Mouse (Mus musculus) intestine, embryonic 15.5 days (tissue): ENCODE measurements around the gene Plcz1. TPM values are rescaled to one million over a fixed set of nuclear protein-coding genes. Genes with fewer than 3 reads are reported as not detected.

Source experiments
- ATAC-seq: fragments of 200-750 bp; cut with Nextera tagmentation; 2 replicates; pipeline ENCODE4 v1.8.0; 2017; ENCODE audit warnings: moderate TSS enrichment, moderate library complexity
- H3K27ac ChIP-seq: fragments of 300-500 bp; sonication (generic); 2 replicates; pipeline ENCODE4 v1.5.1; 2015; ENCODE audit warnings: mild to moderate bottlenecking, inconsistent platforms
- H3K27me3 ChIP-seq: fragments of 300-500 bp; sonication (generic); replicated peaks from 2 replicates; pipeline ENCODE4 v1.6.1; 2015; ENCODE audit warnings: inconsistent platforms
- H3K36me3 ChIP-seq: fragments of 300-500 bp; sonication (generic); 2 replicates; pipeline ENCODE4 v1.6.1; 2015; ENCODE audit warnings: inconsistent platforms
- H3K4me1 ChIP-seq: fragments of 300-500 bp; sonication (generic); replicated peaks from 2 replicates; pipeline ENCODE4 v1.6.1; 2015; ENCODE audit warnings: inconsistent platforms
- H3K4me2 ChIP-seq: fragments of 300-500 bp; sonication (generic); replicated peaks from 2 replicates; pipeline ENCODE4 v1.6.1; 2015; ENCODE audit warnings: mild to moderate bottlenecking, inconsistent platforms
- H3K4me3 ChIP-seq: fragments of 300-500 bp; sonication (generic); replicated peaks from 2 replicates; pipeline ENCODE4 v1.5.1; 2015; ENCODE audit warnings: inconsistent platforms
- H3K9ac ChIP-seq: fragments of 300-500 bp; sonication (generic); 2 replicates; pipeline ENCODE4 v1.6.1; 2015; ENCODE audit warnings: inconsistent platforms
- H3K9me3 ChIP-seq: fragments of 300-500 bp; sonication (generic); 2 replicates; pipeline ENCODE4 v1.6.1; 2016; ENCODE audit warnings: inconsistent platforms
- WGBS: fragments of 180-500 bp; shearing (Covaris S2); methylation state at CpG from one replicate; pipeline ENCODE4 v1.1.7; 2015; 5-methylcytosine and 5-hydroxymethylcytosine counted together
- polyA plus RNA-seq: library from polyadenylated mRNA; unstranded; fragments of >200 nt; fragmentation: Nextera tagmentation; extraction: Ambion mirVana; gene quantifications from 2 replicates; pipeline ENCODE4 v1.2.1, GENCODE M21; 2015

The Plcz1 gene
- polyA plus RNA-seq, 1 experiment from 2014 or later = not detected

DNA sequence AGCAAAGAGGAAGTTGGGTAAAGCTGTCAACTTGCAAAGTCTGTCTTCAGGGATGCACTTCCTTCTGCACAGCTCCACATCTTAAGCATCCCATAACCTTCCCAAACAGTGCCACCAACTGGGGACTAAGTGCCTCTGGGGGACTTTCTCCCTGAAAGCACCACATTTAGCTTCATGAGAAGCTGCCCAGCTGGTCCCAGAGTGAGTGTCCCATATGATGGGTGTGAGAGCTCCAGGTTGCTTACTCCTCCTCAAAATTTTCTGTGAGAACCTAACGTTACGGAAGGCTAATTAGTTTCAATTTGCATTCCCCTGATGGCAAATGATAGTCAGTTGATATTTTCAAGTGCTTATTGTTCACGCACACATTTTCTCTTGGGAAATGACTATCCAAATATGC is 57.2 kb downstream of the Plcz1 start:
- H3K4me1 ChIP-seq = no peaks in the 10 kb centered on the region
- 90% methylated on average over 3 of the region's 3 CpGs for WGBS
- no peak overlapping the region for H3K9ac ChIP-seq

DNA sequence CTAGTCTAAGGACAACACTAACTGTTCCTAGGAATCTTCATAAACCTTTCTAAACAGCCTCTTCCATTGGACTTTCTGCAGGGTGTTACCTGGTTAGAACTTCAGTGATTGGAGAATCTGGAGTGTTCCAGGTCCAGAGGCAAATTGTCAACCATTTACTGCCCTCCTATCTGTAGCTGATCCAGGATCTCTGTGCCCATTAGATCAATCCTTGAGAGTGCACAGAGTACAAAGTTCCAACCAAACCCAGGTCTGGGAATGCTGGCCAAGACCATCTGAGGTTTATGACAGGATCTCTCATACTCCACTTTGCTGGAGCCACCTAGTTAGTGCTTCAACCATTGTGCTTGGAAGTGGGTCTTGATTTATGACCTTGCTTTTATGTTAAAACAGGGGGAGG is 60.2 kb downstream of the Plcz1 start:
- Histone ChIP-seq H3K9me3 (no peaks in the 10 kb centered on the region), H3K27me3 (no peaks in the 10 kb centered on the region), H3K36me3 (no peaks in the 10 kb centered on the region), H3K4me3 (no peak overlapping the region), H3K27ac (no peak overlapping the region), H3K4me2 (no peak overlapping the region), H3K4me1 (no peaks in the 10 kb centered on the region), H3K9ac (no peak overlapping the region)
- no peak for ATAC-seq

More for the DNA sequence above, 57.2 kb downstream of the Plcz1 start:
- H3K4me3 ChIP-seq = no peak overlapping the region
- no peak overlapping the region for H3K27ac ChIP-seq
- no peak for ATAC-seq
- no peak overlapping the region for H3K4me2 ChIP-seq
- no peaks in the 10 kb centered on the region for H3K9me3 ChIP-seq
- H3K27me3 ChIP-seq = no peaks in the 10 kb centered on the region
- no peaks in the 10 kb centered on the region for H3K36me3 ChIP-seq

DNA sequence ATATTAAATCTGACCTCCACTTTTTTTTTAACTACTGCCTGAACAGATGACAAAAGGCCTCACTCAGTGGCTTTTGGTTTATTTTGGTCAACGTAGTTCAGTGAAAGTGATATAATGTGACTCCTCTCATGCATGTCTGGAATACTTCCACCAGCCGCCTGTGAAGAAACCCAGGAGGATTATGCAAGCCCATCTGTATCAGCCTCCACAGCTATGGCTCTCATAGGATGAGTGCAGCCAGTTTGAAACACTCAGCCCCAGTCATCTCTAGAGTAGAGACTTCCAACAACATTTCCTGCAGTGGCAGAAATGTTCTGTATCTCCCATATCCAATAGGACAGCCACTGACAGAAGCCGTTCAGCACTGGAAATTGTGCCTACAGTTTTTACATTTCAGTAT is 63.1 kb downstream of the Plcz1 start:
- Histone ChIP-seq H3K4me3 (no peak overlapping the region), H3K9ac (no peak overlapping the region), H3K4me2 (no peak overlapping the region), H3K27ac (no peak overlapping the region), H3K4me1 (no peaks in the 10 kb centered on the region), H3K36me3 (no peaks in the 10 kb centered on the region), H3K27me3 (no peaks in the 10 kb centered on the region), H3K9me3 (no peaks in the 10 kb centered on the region)
- WGBS = 24% methylated on average over 3 of the region's 3 CpGs
- ATAC-seq = peak; percentile 53; the same call in 1 of the 2 replicates

DNA sequence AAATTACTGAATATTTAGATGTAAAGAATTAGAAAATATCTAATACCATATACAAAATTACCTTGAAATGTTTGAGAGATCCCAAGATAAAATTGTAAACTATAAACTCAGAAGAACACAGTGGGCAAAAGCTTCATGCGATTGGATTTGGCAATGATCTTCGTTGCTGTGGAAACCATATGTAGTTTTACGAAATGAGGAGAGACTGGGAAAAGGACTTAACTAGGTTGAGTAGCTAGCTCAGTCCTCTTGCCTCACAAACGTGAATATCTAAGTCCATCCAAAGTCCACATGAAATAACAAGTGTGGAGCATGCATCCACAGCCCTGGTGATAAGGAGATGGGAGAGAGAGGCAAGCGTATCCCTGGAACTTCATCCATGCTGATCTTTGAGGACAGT is 66.6 kb downstream of the Plcz1 start:
- Histone ChIP-seq H3K4me3 (no peak overlapping the region), H3K4me1 (no peaks in the 10 kb centered on the region), H3K27me3 (no peaks in the 10 kb centered on the region), H3K27ac (no peak overlapping the region), H3K4me2 (no peak overlapping the region), H3K9me3 (no peaks in the 10 kb centered on the region), H3K36me3 (no peaks in the 10 kb centered on the region), H3K9ac (no peak overlapping the region)
- 85% methylated on average over 5 of the region's 5 CpGs for WGBS
- ATAC-seq = no peak

DNA sequence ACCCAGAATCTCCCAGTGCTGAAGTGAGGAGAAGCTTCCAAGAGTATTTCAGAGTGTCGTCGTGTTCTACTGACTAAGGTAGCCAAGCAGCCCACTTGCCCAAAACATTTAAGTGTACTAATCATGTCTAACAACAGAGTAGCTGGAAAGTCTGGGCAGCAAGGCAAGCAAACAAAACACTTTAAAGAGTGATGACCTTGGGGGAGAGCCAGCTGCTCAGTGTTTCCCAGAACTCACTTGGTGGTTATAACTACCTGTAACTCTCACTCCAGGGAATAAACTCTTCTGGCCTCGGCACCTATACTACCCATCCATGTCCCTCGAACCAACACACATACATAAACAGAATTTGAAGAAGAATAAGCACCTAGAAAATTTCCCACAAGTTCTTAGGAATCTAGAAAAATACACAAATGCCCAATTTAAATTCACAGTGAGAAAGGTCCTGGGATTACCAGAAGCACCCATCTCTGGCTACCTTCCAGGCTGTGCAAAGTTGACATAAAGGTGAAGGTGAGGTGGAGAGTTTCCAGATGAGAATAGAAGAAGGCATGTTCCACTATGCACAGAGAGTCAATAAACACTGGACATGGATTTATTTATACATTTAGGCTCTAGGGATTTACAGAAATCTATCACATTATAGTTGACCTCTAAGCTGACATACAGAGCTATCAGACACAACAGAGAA is 69.5 kb downstream of the Plcz1 start:
- Histone ChIP-seq H3K27me3 (no peaks in the 10 kb centered on the region), H3K9me3 (no peaks in the 10 kb centered on the region), H3K4me1 (no peaks in the 10 kb centered on the region), H3K4me3 (no peak overlapping the region), H3K9ac (no peak overlapping the region), H3K4me2 (no peak overlapping the region), H3K36me3 (no peaks in the 10 kb centered on the region), H3K27ac (no peak overlapping the region)
- 69% methylated on average over 4 of the region's 4 CpGs for WGBS
- ATAC-seq = no peak

DNA sequence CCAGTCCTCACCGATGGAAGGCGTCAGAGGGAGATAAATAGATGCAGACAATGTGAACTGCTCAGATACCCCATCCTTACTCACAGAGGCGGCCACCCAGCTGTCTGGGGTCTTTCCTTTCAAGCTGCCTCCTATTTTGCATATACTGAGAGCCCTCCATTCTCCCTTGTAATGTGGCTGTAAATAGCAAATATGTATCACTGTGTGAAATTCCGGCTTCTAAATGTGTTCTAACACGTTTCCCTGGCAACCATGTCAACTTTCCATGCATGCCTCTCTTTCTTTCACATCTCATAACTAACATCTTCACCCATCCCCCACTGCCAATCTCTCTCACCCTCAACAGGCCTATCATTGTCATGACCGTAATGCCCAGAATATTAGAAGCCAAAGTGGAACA is 74.6 kb downstream of the Plcz1 start:
- Histone ChIP-seq H3K4me2 (no peak overlapping the region), H3K27me3 (no peaks in the 10 kb centered on the region), H3K27ac (no peak overlapping the region), H3K9ac (no peak overlapping the region), H3K36me3 (no peaks in the 10 kb centered on the region), H3K4me1 (no peaks in the 10 kb centered on the region), H3K9me3 (no peaks in the 10 kb centered on the region), H3K4me3 (no peak overlapping the region)
- ATAC-seq = no peak
- 69% methylated on average over 6 of the region's 6 CpGs for WGBS

DNA sequence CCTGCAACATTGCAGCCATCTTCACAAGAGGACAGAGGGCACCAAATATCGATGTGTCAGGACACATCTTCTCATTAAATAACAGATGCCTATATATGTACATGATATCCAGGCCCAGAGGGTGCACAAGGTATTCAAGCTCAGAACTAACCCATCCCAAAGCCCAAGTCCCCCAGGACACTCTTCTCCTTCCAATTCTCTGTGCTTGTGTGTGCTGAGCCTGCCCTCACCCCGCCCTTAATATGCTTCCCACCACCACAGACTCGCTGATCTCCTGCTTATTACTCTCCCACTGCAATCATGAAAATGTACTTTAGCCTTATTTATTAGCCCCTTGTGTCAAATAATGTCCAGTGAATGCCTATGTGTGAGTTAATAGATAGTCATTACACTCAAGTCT is 76.4 kb downstream of the Plcz1 start:
- 66% methylated on average over 3 of the region's 3 CpGs for WGBS
- Histone ChIP-seq H3K4me2 (no peak overlapping the region), H3K9me3 (no peaks in the 10 kb centered on the region), H3K4me3 (no peak overlapping the region), H3K27ac (no peak overlapping the region), H3K9ac (no peak overlapping the region), H3K36me3 (no peaks in the 10 kb centered on the region), H3K4me1 (no peaks in the 10 kb centered on the region), H3K27me3 (no peaks in the 10 kb centered on the region)
- no peak for ATAC-seq

DNA sequence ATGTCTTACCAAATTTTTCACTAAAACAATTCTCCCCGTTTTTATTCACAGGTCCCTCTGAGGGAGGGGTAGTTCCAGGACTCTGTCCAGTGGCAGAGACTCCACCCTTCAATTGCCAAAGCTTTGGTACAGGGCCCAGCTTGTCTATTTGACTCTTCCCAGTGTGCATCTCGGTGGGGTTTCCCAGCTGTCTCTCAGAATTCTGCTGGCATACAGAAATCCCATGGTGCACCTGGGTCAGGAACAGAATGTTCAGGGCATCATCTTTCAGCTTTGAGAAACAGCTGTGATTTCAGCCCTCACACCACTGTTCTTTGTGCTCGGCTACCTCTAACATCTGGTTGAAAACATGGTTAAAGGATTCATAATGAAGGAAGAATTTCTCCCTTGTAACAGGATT is 77.5 kb downstream of the Plcz1 start:
- H3K27me3 ChIP-seq = no peaks in the 10 kb centered on the region
- no peak overlapping the region for H3K4me3 ChIP-seq
- no peaks in the 10 kb centered on the region for H3K4me1 ChIP-seq
- H3K36me3 ChIP-seq = no peaks in the 10 kb centered on the region
- H3K27ac ChIP-seq = no peak overlapping the region
- H3K9me3 ChIP-seq = no peaks in the 10 kb centered on the region
- H3K4me2 ChIP-seq = no peak overlapping the region
- 68% methylated on average over 3 of the region's 3 CpGs for WGBS
- no peak overlapping the region for H3K9ac ChIP-seq
- no peak for ATAC-seq

DNA sequence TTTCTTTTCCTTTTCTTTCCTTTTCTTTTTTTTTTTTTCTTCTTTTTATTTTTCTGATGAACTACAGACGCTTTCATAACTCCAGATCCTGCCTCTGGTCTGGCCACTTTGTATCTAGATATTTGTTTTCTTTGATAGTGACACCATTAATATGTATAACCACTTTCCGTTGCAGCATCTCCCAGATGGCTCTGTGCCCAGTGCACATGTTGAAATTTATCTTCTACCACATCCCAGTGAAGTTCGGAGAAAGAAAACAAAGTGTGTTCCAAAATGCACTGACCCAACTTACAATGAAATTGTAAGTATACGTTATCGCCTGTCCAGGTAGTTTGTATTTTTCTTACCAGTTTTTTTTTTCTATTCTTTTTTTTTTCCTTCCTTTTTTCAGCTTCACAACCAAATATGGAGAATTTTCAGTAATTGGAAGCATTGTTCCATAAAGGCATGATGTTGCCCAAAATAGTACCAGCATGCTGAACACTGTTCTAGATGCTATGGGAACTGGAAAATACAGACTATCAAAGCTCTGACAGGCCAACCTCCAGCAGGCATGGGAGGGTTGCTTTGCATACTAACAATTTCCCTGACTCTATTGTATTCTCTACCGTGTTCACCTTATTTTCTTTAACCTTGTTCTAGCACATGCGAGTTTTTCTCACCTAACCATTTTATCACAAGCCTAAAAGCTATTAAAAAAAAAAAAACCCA is 83.6 kb downstream of the Plcz1 start:
- H3K4me3 ChIP-seq = no peak overlapping the region
- no peaks in the 10 kb centered on the region for H3K27me3 ChIP-seq
- H3K9ac ChIP-seq = no peak overlapping the region
- 53% methylated on average over 7 of the region's 7 CpGs for WGBS
- no peak overlapping the region for H3K27ac ChIP-seq
- no peaks in the 10 kb centered on the region for H3K36me3 ChIP-seq
- ATAC-seq = no peak
- H3K4me2 ChIP-seq = no peak overlapping the region
- H3K4me1 ChIP-seq = no peaks in the 10 kb centered on the region
- no peaks in the 10 kb centered on the region for H3K9me3 ChIP-seq

DNA sequence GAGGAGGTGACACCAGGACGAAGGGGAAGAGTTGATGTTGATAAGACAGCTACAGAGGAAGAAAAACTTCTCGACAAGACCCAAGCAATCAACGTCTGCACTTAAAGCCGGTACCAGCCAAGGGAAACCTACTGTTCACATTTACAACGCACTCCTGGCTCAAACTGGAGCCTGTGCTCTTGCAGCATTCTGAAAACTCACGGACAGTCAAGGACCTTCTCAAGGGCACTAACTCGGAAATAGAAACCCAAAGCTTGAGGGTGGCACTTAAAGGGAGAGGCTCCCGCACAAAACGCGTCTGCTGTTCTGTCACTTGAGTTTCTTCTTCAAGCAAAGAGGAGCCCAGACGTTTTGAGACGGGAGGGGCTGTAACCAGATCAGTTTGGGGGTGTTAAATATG is 87.7 kb downstream of the Plcz1 start:
- Histone ChIP-seq H3K36me3 (no peaks in the 10 kb centered on the region), H3K27ac (no peak overlapping the region), H3K4me3 (no peak overlapping the region), H3K27me3 (no peaks in the 10 kb centered on the region), H3K9ac (no peak overlapping the region), H3K4me1 (no peaks in the 10 kb centered on the region), H3K9me3 (no peaks in the 10 kb centered on the region), H3K4me2 (no peak overlapping the region)
- no peak for ATAC-seq
- 82% methylated on average over 12 of the region's 12 CpGs for WGBS

DNA sequence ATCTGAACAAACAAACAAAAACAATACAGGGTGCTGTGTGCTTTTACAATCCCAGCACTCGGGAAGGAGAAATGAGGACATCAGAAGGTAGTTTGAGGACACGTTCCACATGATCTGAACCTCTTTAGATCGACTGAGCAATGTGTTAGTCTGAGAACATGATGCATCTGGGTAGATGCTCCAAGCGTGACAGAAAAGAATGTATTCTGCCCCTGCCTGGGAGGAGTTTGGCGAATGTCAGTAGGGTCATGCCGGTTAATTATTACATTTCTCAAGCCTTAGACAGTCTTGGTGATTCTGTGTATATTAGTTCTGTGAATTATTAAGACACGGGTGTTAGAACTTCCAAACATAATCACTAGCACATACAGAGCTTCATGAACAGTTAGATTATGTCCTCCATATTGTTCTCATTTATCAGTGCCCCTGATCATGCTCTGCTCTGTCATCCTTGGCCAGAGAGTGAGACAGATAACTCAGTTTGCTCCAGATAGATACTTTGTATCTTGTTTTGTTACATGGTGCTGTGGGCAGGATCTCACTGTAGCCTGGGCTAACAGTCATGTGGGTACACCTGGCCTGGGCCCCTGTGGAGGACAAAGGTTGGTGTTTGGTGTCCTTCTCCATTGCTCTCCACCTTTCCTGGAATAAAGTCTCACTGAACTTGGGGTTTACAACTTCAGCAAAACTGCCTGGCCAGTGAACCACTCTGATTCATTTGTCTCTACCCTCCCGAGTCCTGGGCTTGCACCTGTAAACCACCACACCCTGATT is 94.0 kb downstream of the Plcz1 start:
- Histone ChIP-seq H3K9ac (no peak overlapping the region), H3K4me3 (no peak overlapping the region), H3K4me1 (no peaks in the 10 kb centered on the region), H3K27me3 (no peaks in the 10 kb centered on the region), H3K9me3 (no peaks in the 10 kb centered on the region), H3K4me2 (no peak overlapping the region), H3K27ac (no peak overlapping the region), H3K36me3 (no peaks in the 10 kb centered on the region)
- WGBS = 64% methylated on average over 8 of the region's 8 CpGs
- ATAC-seq = peak; percentile 81
